Mouse (Mus musculus) midbrain, embryonic 16.5 days (tissue): ENCODE measurements around the gene Olfr9. TPM values are rescaled to one million over a fixed set of nuclear protein-coding genes. Genes with fewer than 3 reads are reported as not detected.
"Not testable (repeated sequence)": the region's sequence is repeated elsewhere in the genome, so short reads cannot be mapped to it uniquely, and the experiment has no call there.

ENCODE experiments used
- ATAC-seq: fragments of 200-750 bp; cut with Nextera tagmentation; 2 replicates; pipeline ENCODE4 v1.8.0; 2017; ENCODE audit warnings: moderate TSS enrichment
- H3K27ac ChIP-seq: fragments of 300-500 bp; sonication (generic); 2 replicates; pipeline ENCODE4 v1.5.1; 2014; ENCODE audit warnings: mild to moderate bottlenecking, low read length, mixed read lengths
- H3K27me3 ChIP-seq: fragments of 300-500 bp; sonication (generic); 2 replicates; pipeline ENCODE4 v1.6.1; 2014; ENCODE audit warnings: low read depth, low read length, mixed read lengths; ENCODE audit not compliant: control insufficient read depth, insufficient read depth
- H3K36me3 ChIP-seq: fragments of 300-500 bp; sonication (generic); 2 replicates; pipeline ENCODE4 v1.6.1; 2014; ENCODE audit warnings: mild to moderate bottlenecking, low read length, moderate library complexity, mixed read lengths; ENCODE audit not compliant: control insufficient read depth, insufficient read depth
- H3K4me1 ChIP-seq: fragments of 300-500 bp; sonication (generic); 2 replicates; pipeline ENCODE4 v1.6.1; 2014; ENCODE audit warnings: mild to moderate bottlenecking, low read length, mixed read lengths; ENCODE audit not compliant: control insufficient read depth, insufficient read depth
- H3K4me2 ChIP-seq: fragments of 300-500 bp; sonication (generic); 2 replicates; pipeline ENCODE4 v1.6.1; 2014; ENCODE audit warnings: mild to moderate bottlenecking, low read length, mixed read lengths
- H3K4me3 ChIP-seq: fragments of 300-500 bp; sonication (generic); 2 replicates; pipeline ENCODE4 v1.5.1; 2014; ENCODE audit warnings: low read depth, mild to moderate bottlenecking, low read length, moderate library complexity, mixed read lengths
- H3K9ac ChIP-seq: fragments of 300-500 bp; sonication (generic); 2 replicates; pipeline ENCODE4 v1.6.1; 2014; ENCODE audit warnings: low read depth, low read length, mixed read lengths
- H3K9me3 ChIP-seq: fragments of 300-500 bp; sonication (generic); replicated peaks from 2 replicates; pipeline ENCODE4 v1.6.1; 2014; ENCODE audit warnings: mild to moderate bottlenecking, low read length, mixed read lengths; ENCODE audit not compliant: control insufficient read depth, poor library complexity, severe bottlenecking
- WGBS: fragments of 180-500 bp; shearing (Covaris S2); extraction: QIAGEN DNeasy Blood & Tissue Kit; methylation state at CpG from one replicate; pipeline ENCODE4 v1.1.7; 2014; 5-methylcytosine and 5-hydroxymethylcytosine counted together
- polyA plus RNA-seq: library from polyadenylated mRNA; unstranded; fragments of >200 nt; fragmentation: Nextera tagmentation; extraction: Ambion mirVana; gene quantifications from 2 replicates; pipeline ENCODE4 v1.2.1, GENCODE M21; 2015

The Olfr9 gene
- not detected in 2 replicates for polyA plus RNA-seq

- H3K4me1 ChIP-seq, ATAC-seq, H3K9me3 ChIP-seq, H3K4me3 ChIP-seq, H3K27ac ChIP-seq, H3K36me3 ChIP-seq, H3K27me3 ChIP-seq, H3K9ac ChIP-seq, H3K4me2 ChIP-seq: not testable (repeated sequence)
- WGBS, result 67% methylated on average over 1 of the region's 1 CpGs
Observed at GRCm38 (mm10) chr10:128989131-128989530, at the start of gene Olfr9. Gene Olfr9, plus strand, starts transcription at chr10:128989431.

GRCm38 (mm10) chr10:128940475-128941061 is 48.7 kb upstream of the Olfr9 start:
- Histone ChIP-seq H3K9ac (no peak overlapping the region), H3K36me3 (no peaks in the 10 kb centered on the region), H3K4me2 (no peak overlapping the region), H3K27me3 (peaks cover 8% of the 10 kb centered on the region; the same call in 1 of the 2 replicates), H3K9me3 (no peaks in the 10 kb centered on the region), H3K27ac (no peak overlapping the region), H3K4me3 (no peak overlapping the region), H3K4me1 (no peaks in the 10 kb centered on the region)
- ATAC-seq, result no peak
- WGBS, result 85% methylated on average over 10 of the region's 10 CpGs

- ATAC-seq, result no peak
- Histone ChIP-seq H3K4me1 (no peaks in the 10 kb centered on the region), H3K27ac (no peak overlapping the region), H3K27me3 (no peaks in the 10 kb centered on the region), H3K9me3 (no peaks in the 10 kb centered on the region), H3K4me3 (no peak overlapping the region), H3K9ac (no peak overlapping the region), H3K36me3 (no peaks in the 10 kb centered on the region), H3K4me2 (no peak overlapping the region)
- WGBS, result 17% methylated on average over 3 of the region's 3 CpGs
Observed at GRCm38 (mm10) chr10:128945675-128946074, 43.6 kb upstream of the Olfr9 start.

- Histone ChIP-seq H3K9me3 (no peaks in the 10 kb centered on the region), H3K4me2 (no peak overlapping the region), H3K4me1 (no peaks in the 10 kb centered on the region), H3K4me3 (no peak overlapping the region), H3K27me3 (no peaks in the 10 kb centered on the region), H3K36me3 (no peaks in the 10 kb centered on the region), H3K27ac (no peak overlapping the region), H3K9ac (no peak overlapping the region)
- 92% methylated on average over 4 of the region's 4 CpGs for WGBS
- ATAC-seq, result no peak
Observed at GRCm38 (mm10) chr10:128947496-128947895, 41.7 kb upstream of the Olfr9 start.

- ATAC-seq, result no peak
- Histone ChIP-seq H3K27me3 (no peaks in the 10 kb centered on the region), H3K4me1 (no peaks in the 10 kb centered on the region), H3K36me3 (no peaks in the 10 kb centered on the region), H3K4me3 (no peak overlapping the region), H3K4me2 (no peak overlapping the region), H3K9me3 (no peaks in the 10 kb centered on the region), H3K9ac (no peak overlapping the region), H3K27ac (no peak overlapping the region)
- 65% methylated on average over 16 of the region's 16 CpGs for WGBS
Observed at GRCm38 (mm10) chr10:128950208-128950887, 38.9 kb upstream of the Olfr9 start.

GRCm38 (mm10) chr10:128958340-128958739 is 30.9 kb upstream of the Olfr9 start:
- Histone ChIP-seq H3K4me1 (no peaks in the 10 kb centered on the region), H3K9ac (no peak overlapping the region), H3K36me3 (no peaks in the 10 kb centered on the region), H3K4me2 (no peak overlapping the region), H3K9me3 (no peaks in the 10 kb centered on the region), H3K27me3 (no peaks in the 10 kb centered on the region), H3K4me3 (no peak overlapping the region), H3K27ac (no peak overlapping the region)
- 77% methylated on average over 10 of the region's 10 CpGs for WGBS
- ATAC-seq, result no peak

- H3K27me3 ChIP-seq, result no peaks in the 10 kb centered on the region
- no peaks in the 10 kb centered on the region for H3K9me3 ChIP-seq
Observed at GRCm38 (mm10) chr10:128960142-128960541, 29.1 kb upstream of the Olfr9 start.

GRCm38 (mm10) chr10:128960590-128961584 is 28.3 kb upstream of the Olfr9 start, which contains the start of gene Mettl7b:
Gene Mettl7b, minus strand, starts transcription at chr10:128960988.
- H3K27ac ChIP-seq, result no peak within 1 kb of the TSS
- 84% methylated on average over 12 of the region's 12 CpGs for WGBS
- no peaks in the 10 kb centered on the region for H3K9me3 ChIP-seq
- no peak within 1 kb of the TSS for H3K9ac ChIP-seq
- no peaks in the 10 kb centered on the region for H3K36me3 ChIP-seq
- no peak within 1 kb of the TSS for H3K4me2 ChIP-seq
- ATAC-seq, result no peak
- H3K27me3 ChIP-seq, result no peaks in the 10 kb centered on the region
- no peak within 1 kb of the TSS for H3K4me3 ChIP-seq
- no peaks in the 10 kb centered on the region for H3K4me1 ChIP-seq

More at GRCm38 (mm10) chr10:128960142-128960541, 29.1 kb upstream of the Olfr9 start:
- Histone ChIP-seq H3K36me3 (no peaks in the 10 kb centered on the region), H3K27ac (no peak overlapping the region), H3K4me2 (no peak overlapping the region), H3K4me1 (no peaks in the 10 kb centered on the region), H3K9ac (no peak overlapping the region), H3K4me3 (no peak overlapping the region)
- 79% methylated on average over 4 of the region's 4 CpGs for WGBS
- no peak for ATAC-seq
